Mouse (Mus musculus): ENCODE measurements around the gene Zan.

- no peak for TF ChIP-seq CTCF (IDR thresholded peaks at IDR 0.05; ENCODE audit: low read depth, low read length)
- TF ChIP-seq EP300 (IDR thresholded peaks at IDR 0.05; ENCODE audit: insufficient read depth, low read depth, low read length), result no peak
Measured at GRCm38 (mm10) chr5:137409451-137409850, 67.4 kb downstream of the Zan start.

Measured in ES-Bruce4 (cell line).